Mouse (Mus musculus): ENCODE measurements around the gene Fancc. TPM values are rescaled to one million over a fixed set of nuclear protein-coding genes. Genes with fewer than 3 reads are reported as not detected.
"Not testable (repeated sequence)": the region's sequence is repeated elsewhere in the genome, so short reads cannot be mapped to it uniquely, and the experiment has no call there.

The Fancc gene
- polyA plus RNA-seq, 1 experiment, result 8.1 TPM

DNA sequence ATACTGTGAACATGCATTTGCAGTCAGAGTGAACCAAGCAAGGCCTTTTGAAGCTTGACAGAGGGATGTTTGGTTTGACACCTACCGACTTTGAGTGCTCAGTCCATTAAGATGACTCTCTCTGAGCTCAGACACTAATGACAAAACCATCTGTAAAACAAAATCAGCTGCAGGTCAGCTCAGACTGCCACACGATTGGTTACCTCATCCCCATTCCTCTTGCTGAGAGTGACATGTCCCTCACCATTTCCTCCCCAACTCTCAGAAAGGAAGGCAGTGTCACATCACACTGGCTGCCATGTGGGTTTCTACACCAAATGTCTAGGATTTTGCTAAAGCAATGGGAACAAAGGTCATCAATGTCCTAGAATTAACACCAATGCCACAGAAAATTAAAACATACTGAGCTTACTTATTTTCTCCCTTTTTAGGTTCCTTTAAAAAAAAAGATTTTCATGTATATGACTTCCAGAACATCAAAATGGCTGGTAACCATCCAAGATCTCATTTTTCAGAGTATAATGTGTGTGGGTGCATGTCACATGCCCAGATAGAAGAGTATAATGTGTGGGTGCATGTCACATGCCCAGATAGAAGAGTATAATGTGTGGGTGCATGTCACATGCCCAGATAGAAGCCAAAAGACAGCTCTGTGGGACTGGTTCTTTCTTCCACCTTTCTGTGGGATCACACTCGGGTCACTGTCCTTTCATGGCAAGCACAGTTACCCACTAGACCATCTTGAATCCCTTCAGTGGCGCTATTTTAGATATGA is 136.8 kb downstream of the Fancc start:
- Histone ChIP-seq H3ac (ENCODE audit: control insufficient read depth, insufficient read length) (no peak overlapping the region), H3K4me3 (no peak overlapping the region), H3K79me2 (ENCODE audit: control insufficient read depth, insufficient read depth) (no peaks in the 10 kb centered on the region), H3K36me3 (ENCODE audit: control insufficient read depth, insufficient read depth) (no peaks in the 10 kb centered on the region), H3K27me3 (ENCODE audit: control insufficient read depth, insufficient read depth, insufficient read length) (no peaks in the 10 kb centered on the region), H3K4me2 (ENCODE audit: low read depth) (no peak overlapping the region)
- no peak for TF ChIP-seq SRF (IDR thresholded peaks at IDR 0.05; ENCODE audit: control insufficient read depth, insufficient read length, low read depth)
- TF ChIP-seq MYOG (IDR thresholded peaks at IDR 0.05; ENCODE audit: control insufficient read depth in 1 of 3, insufficient read depth in 1 of 3, insufficient read length in 2 of 3, low read depth in 2 of 3), result no peak
- TF ChIP-seq TCF12 (IDR thresholded peaks at IDR 0.05; ENCODE audit: insufficient read depth, poor library complexity, severe bottlenecking), result no peak
- TF ChIP-seq MAX (IDR thresholded peaks at IDR 0.05; ENCODE audit: low read depth), result no peak
- no peak for TF ChIP-seq POLR2AphosphoS2 (IDR thresholded peaks at IDR 0.05; ENCODE audit: insufficient read length, low read depth)
- TF ChIP-seq MYOD1 (IDR thresholded peaks at IDR 0.05; ENCODE audit: control insufficient read depth in 1 of 3, insufficient read length in 2 of 3, low read depth in 2 of 3), result no peak

DNA sequence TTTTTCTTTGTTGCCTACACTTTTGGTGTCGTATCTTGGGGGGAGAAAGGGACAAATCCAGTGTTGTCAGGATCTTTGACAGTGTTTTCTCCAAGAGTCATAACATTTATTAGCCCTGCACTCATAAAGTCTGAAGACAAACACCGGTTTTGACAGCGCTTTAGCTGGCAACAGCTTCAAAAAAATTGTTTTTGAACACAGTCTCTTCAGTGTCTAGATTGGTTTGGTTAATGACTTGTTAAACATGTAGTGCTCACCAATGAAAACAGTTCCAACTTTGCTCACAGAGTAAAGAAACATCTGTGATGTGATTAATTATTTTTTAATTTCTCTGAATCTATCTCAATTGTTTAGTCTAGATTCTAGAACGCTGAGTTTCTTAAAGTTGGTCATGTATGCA is 137.7 kb downstream of the Fancc start:
- no peak overlapping the region for H3ac ChIP-seq (ENCODE audit: control insufficient read depth, insufficient read length)
- no peaks in the 10 kb centered on the region for H3K27me3 ChIP-seq (ENCODE audit: control insufficient read depth, insufficient read depth, insufficient read length)
- no peaks in the 10 kb centered on the region for H3K79me2 ChIP-seq (ENCODE audit: control insufficient read depth, insufficient read depth)
- H3K4me2 ChIP-seq (ENCODE audit: low read depth), result no peak overlapping the region
- H3K4me3 ChIP-seq, result no peak overlapping the region
- H3K36me3 ChIP-seq (ENCODE audit: control insufficient read depth, insufficient read depth), result no peaks in the 10 kb centered on the region
- TF ChIP-seq TCF3 (IDR thresholded peaks at IDR 0.05; ENCODE audit: insufficient read length, low read depth), result no peak

DNA sequence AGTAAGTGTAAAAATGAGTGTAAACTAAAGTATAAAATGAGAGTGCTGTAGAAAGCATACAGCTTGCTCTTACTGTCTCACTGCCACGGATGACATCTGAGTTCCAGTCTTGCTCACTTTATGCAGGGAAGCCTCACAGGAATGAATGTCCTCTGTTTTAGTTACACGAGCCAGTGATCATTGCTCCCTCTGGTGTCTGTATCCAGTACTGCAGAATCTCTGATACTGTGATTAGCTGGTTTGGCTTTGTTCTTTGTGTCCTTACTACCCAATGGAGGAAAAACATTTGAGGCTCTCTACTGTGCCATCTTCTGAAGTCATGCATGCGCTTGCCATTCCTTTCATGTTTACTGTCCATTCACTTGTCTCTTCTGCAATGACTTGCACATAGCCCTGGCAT is 140.5 kb downstream of the Fancc start:
- no peak overlapping the region for H3K4me2 ChIP-seq (ENCODE audit: low read depth)
- TF ChIP-seq E2F4 (IDR thresholded peaks at IDR 0.05; ENCODE audit: insufficient read depth), result no peak
- TF ChIP-seq MYOD1 (IDR thresholded peaks at IDR 0.05; ENCODE audit: control insufficient read depth in 1 of 3, insufficient read length in 2 of 3, low read depth in 2 of 3), result no peak
- TF ChIP-seq TCF12 (IDR thresholded peaks at IDR 0.05; ENCODE audit: insufficient read depth, poor library complexity, severe bottlenecking), result no peak
- TF ChIP-seq POLR2A (IDR thresholded peaks at IDR 0.05; ENCODE audit: insufficient read length, low read depth), result no peak
- no peak for TF ChIP-seq TCF3 (IDR thresholded peaks at IDR 0.05; ENCODE audit: insufficient read length, low read depth)
- TF ChIP-seq REST (IDR thresholded peaks at IDR 0.05; ENCODE audit: insufficient read depth, insufficient read length), result no peak
- no peak for TF ChIP-seq MYOG (IDR thresholded peaks at IDR 0.05; ENCODE audit: control insufficient read depth in 1 of 3, insufficient read depth in 1 of 3, insufficient read length in 2 of 3, low read depth in 2 of 3)
- TF ChIP-seq SRF (IDR thresholded peaks at IDR 0.05; ENCODE audit: control insufficient read depth, insufficient read length, low read depth), result no peak
- TF ChIP-seq USF1 (IDR thresholded peaks at IDR 0.05; ENCODE audit: low read depth), result no peak
- TF ChIP-seq POLR2AphosphoS2 (IDR thresholded peaks at IDR 0.05; ENCODE audit: insufficient read length, low read depth), result no peak
- no peak for TF ChIP-seq MAX (IDR thresholded peaks at IDR 0.05; ENCODE audit: low read depth)
- no peak for TF ChIP-seq CEBPB (IDR thresholded peaks at IDR 0.05; ENCODE audit: insufficient read depth, poor library complexity, severe bottlenecking)
- no peaks in the 10 kb centered on the region for H3K79me2 ChIP-seq (ENCODE audit: control insufficient read depth, insufficient read depth)
- H3K27me3 ChIP-seq (ENCODE audit: control insufficient read depth, insufficient read depth, insufficient read length), result no peaks in the 10 kb centered on the region
- no peak overlapping the region for H3K4me3 ChIP-seq
- no peaks in the 10 kb centered on the region for H3K36me3 ChIP-seq (ENCODE audit: control insufficient read depth, insufficient read depth)
- no peak overlapping the region for H3ac ChIP-seq (ENCODE audit: control insufficient read depth, insufficient read length)

DNA sequence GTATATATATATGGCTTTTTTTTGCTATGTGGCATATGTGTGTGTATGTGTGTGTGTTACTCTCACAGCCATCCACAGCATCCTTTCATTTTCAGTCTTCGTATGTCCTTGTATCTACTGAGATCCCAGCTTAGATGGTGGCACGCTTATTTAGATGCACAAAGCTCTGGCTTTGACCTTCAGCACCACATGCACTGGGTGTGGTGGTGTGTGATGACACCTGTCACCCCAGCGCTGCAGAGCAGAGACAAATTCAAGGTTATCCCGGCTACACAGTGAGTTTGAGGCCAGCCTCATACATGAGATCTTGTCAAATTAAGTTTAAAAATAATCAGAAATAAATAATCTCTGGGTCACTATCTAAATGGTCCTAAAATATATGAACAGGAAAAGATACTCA is 141.0 kb downstream of the Fancc start:
- TF ChIP-seq MYOD1 (IDR thresholded peaks at IDR 0.05; ENCODE audit: control insufficient read depth in 1 of 3, insufficient read length in 2 of 3, low read depth in 2 of 3) (no peak), TCF3 (IDR thresholded peaks at IDR 0.05; ENCODE audit: insufficient read length, low read depth) (no peak), POLR2AphosphoS2 (IDR thresholded peaks at IDR 0.05; ENCODE audit: insufficient read length, low read depth) (no peak), POLR2A (IDR thresholded peaks at IDR 0.05; ENCODE audit: insufficient read length, low read depth) (no peak), MAX (IDR thresholded peaks at IDR 0.05; ENCODE audit: low read depth) (no peak), SRF (IDR thresholded peaks at IDR 0.05; ENCODE audit: control insufficient read depth, insufficient read length, low read depth) (no peak), TCF12 (IDR thresholded peaks at IDR 0.05; ENCODE audit: insufficient read depth, poor library complexity, severe bottlenecking) (no peak), E2F4 (IDR thresholded peaks at IDR 0.05; ENCODE audit: insufficient read depth) (no peak), REST (IDR thresholded peaks at IDR 0.05; ENCODE audit: insufficient read depth, insufficient read length) (no peak), CEBPB (IDR thresholded peaks at IDR 0.05; ENCODE audit: insufficient read depth, poor library complexity, severe bottlenecking) (no peak), USF1 (IDR thresholded peaks at IDR 0.05; ENCODE audit: low read depth) (no peak), MYOG (IDR thresholded peaks at IDR 0.05; ENCODE audit: control insufficient read depth in 1 of 3, insufficient read depth in 1 of 3, insufficient read length in 2 of 3, low read depth in 2 of 3) (no peak)
- no peaks in the 10 kb centered on the region for H3K27me3 ChIP-seq (ENCODE audit: control insufficient read depth, insufficient read depth, insufficient read length)
- no peaks in the 10 kb centered on the region for H3K79me2 ChIP-seq (ENCODE audit: control insufficient read depth, insufficient read depth)
- no peak overlapping the region for H3ac ChIP-seq (ENCODE audit: control insufficient read depth, insufficient read length)
- no peak overlapping the region for H3K4me2 ChIP-seq (ENCODE audit: low read depth)
- no peaks in the 10 kb centered on the region for H3K36me3 ChIP-seq (ENCODE audit: control insufficient read depth, insufficient read depth)
- H3K4me3 ChIP-seq, result no peak overlapping the region

DNA sequence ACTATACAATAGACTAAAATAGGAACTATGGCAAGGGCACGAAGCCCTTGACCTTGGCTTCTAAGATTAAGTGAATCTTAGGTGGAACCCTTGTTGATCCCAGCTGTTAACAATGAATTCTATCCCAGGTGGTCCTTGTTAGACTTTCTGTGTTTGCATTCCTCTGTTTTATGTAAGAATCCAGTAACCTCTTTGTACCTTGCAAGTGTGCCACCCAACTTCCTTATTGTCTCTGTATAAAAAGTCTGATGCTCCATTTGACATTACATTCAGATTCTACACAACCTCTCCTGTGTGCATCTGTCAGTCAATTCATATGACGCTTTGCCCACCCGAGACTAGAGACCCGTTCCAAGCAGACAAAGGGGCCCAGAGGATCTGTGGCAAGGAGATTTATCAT is 143.8 kb downstream of the Fancc start:
- H3ac ChIP-seq (ENCODE audit: control insufficient read depth, insufficient read length); H3K4me3 ChIP-seq; H3K36me3 ChIP-seq (ENCODE audit: control insufficient read depth, insufficient read depth); H3K4me2 ChIP-seq (ENCODE audit: low read depth); H3K79me2 ChIP-seq (ENCODE audit: control insufficient read depth, insufficient read depth); H3K27me3 ChIP-seq (ENCODE audit: control insufficient read depth, insufficient read depth, insufficient read length): not testable (repeated sequence)

Data from myocyte (in vitro differentiated cells).